Mouse (Mus musculus) heart, postnatal 36 days (tissue): ENCODE results near the gene Med12l. TPM values are rescaled to one million over a fixed set of nuclear protein-coding genes. Genes with fewer than 3 reads are reported as not detected.

Experiments
- DNase-seq, 2 experiments: peaks; one replicate each; pipeline ENCODE4 v3.0.0; 2021 to 2022
- intact Hi-C: fragments of 180-260 bp; cut with DNase I; formaldehyde crosslinking; loops from one replicate; pipeline ENCODE4 v1.15.1; 2025
- total RNA-seq, 2 experiments: library from RNA; stranded (reverse); gene quantifications; 2 replicates each; pipeline ENCODE4 v1.2.3; 2021

Gene Med12l
- total RNA-seq, 2 experiments from 2014 or later = 6.2 to 6.6 TPM

DNA sequence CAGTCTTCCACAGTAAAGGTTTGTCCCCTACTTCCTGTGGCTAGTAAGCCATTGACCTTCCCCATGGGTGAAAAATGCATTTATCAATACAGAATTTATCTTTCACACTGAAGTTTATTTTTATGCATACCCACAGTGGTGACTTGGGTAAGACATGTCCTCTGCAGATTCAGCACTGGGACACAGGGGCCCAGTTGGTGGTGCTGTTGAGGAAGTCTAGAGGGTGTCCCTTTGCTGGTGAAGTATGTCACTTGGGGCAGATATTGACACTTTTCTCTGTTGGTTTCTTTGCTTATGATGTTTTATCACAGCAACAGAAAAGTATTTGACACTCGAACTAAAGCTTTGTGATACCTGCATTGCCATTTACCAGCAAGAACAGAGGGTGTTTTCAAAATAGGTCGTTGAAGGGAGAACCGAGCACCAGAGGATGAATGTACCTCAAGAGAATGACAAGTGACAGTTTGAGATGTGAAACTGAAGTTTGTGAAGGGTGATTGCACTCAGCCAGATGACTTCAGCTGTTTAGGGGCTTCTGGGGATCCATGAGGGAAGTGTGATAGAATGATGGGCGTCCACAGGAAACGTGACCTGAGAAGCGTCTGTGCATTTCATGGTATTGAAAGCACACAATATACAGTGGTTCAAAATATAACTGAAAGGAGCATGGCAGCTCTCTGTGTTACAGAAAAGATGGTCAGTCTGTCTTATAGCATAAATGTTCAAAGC lies 169.0 kb downstream of the Med12l start:
- no peak for DNase-seq

DNA sequence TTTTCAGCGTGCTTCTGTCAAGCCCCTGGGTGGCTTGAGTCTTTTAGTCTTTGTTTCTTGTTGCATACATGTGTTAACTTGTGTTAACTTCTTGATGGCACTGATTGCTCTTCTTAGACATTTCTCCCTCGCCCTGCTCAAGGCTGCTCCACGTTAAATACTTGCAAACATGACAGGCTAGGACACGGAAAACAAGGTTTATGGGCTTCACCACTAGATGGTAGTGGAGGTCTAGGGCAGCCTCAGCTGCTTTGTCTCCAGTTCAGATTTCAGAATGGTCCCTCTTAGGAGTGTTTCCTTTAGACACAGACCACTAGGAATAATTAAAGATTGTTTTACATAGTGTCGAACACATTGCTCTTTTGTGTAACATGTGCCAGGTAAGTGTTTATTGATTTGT lies 169.6 kb downstream of the Med12l start:
- intact Hi-C loops = loop anchor here (2.0 to 10.0 kb wide), 4 partner anchors 34 to 570 kb away; no protein-coding TSS in a partner anchor
- peak; percentile 38 to 41 for DNase-seq

More for the DNA sequence above, 169.0 kb downstream of the Med12l start:
- intact Hi-C loops = loop anchor here (2.0 to 10.0 kb wide), 4 partner anchors 34 to 570 kb away; no protein-coding TSS in a partner anchor

DNA sequence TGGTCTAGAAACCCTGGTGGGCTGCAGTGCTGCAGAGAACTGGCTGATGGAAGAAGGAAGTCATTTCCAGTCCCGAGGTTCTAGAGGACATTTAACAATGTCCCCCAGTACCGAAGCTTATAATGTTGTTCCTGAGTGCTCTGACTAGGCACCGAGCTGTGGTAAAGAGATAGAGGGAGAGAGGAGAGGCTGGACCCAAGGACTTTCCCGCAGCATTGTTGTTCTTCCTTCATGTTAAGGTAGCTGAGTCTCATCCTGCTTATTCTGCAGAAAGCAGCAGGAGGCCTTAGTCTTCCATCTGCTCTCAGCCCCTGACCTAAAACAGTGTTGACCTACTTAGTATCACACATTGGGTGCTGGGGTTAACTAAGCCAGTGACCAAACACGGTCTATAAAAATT lies 171.2 kb downstream of the Med12l start:
- DNase-seq = no peak
- intact Hi-C loops = loop anchor here (5.0 to 10.0 kb wide), 3 partner anchors 70 to 568 kb away; no protein-coding TSS in a partner anchor

GRCm38 (mm10) chr3:59181134-59181533 lies 175.5 kb downstream of the Med12l start:
- intact Hi-C loops = no loop called here
- no peak for DNase-seq

DNA sequence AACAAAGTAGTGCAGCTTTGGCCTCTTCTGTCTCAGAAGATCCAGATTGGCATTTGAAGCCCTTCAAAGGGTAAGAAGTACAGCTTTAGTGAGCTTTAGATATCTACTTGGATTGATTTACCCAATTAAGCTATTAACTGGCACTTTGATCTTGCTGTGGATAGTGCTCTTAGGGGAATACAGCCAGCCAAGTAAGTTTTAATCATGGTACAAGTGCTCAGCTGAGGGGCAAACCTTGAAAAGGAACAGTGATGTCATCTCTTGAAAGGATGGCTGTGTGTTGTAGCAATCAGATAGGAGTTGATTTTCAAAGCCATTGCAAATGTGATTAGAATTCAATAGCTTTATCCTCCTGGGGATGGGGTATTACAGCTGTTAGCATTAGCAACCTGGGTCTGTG lies 176.5 kb downstream of the Med12l start:
- no peak for DNase-seq
- intact Hi-C loops = no loop called here

GRCm38 (mm10) chr3:59185662-59186061 lies 180.0 kb downstream of the Med12l start:
- intact Hi-C loops = no loop called here
- DNase-seq = no peak

DNA sequence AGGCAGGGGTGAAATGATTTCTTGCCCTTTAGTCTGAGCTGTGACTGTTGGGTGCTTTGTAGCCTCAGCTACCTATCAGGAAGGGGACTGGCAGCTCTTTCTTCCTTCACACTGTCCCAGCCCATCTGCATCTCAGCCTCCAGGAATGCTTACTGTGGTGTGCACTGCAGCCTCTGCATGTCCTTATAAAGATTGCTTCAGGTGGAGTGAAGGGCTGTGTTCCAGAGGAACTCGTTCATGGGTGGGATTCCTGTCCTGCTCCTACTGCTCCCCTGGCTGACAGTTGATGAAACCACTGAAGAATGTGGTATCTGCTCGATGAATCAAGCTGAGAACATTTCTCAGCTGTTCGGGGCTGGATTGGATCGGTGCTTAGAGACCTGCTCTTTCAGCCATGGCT lies 181.7 kb downstream of the Med12l start:
- intact Hi-C loops = no loop called here
- no peak for DNase-seq

GRCm38 (mm10) chr3:59191674-59192073 lies 186.0 kb downstream of the Med12l start:
- intact Hi-C loops = no loop called here
- DNase-seq = no peak

- intact Hi-C loops = no loop called here
- no peak for DNase-seq
Measured at GRCm38 (mm10) chr3:59194099-59194498, 188.5 kb downstream of the Med12l start.

DNA sequence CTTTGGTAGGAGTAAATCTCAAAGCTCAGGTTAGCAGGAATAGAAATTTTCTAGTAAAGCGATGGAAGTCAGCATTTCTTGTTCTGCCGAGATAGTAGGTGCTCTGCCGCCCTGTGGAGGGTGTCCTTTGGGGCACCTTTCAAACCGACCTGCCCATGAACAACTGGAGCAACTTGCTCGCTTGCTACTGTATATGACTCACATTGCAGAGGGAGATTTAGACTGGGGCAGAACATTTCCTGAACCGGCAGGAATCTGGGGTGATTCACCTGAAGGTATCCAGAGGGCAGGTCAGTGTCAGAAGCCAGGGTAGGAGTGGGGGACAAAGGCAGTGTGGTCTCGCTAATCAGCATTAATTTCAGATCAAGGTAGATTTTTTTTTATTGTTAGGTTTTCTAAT lies 189.3 kb downstream of the Med12l start, which contains the start of gene Gpr87:
Gpr87 (minus strand) TSS at position 167 of the 400 bp plus-strand sequence.
- intact Hi-C loops = no loop called here
- no peak for DNase-seq

GRCm38 (mm10) chr3:59197329-59197948 lies 191.8 kb downstream of the Med12l start:
- intact Hi-C loops = no loop called here

DNA sequence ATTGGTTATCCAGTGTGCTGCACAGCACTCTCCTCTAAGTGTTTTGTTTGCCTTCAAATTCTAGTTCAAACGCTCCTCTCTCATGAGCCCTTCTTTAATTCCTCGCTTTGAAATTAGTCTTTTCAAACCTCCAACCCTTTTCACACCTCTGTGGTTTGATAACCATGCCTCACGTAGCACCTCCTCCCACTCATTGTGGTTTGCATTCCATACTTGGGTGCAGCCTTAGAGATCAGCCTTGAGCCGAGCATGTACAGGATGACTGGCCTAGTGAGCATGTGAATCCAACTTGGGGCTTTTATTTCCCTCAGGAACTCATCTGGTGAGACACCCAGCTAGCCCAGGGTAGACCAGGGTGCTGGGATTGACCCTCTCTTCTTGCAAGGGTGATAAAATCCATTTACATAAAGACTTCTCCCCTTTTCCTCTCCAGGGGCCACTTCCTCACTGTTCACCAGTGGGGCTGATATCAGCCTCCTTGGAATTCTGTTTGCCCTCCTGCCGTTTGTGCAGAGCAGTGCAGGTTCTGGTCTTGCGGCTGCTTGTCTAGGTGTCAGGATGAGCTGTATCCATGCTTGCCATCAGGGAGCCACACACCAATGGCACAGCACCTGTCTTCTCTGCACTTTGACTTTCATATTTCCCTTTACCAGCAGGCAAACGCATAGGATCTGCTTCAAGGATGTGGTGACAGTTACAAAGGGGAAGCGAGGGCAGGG lies 198.3 kb downstream of the Med12l start:
- DNase-seq = no peak

More at GRCm38 (mm10) chr3:59197329-59197948, 191.8 kb downstream of the Med12l start:
- DNase-seq = no peak

GRCm38 (mm10) chr3:59204719-59205503 lies 199.3 kb downstream of the Med12l start:
- no peak for DNase-seq
- intact Hi-C loops = no loop called here

More for the DNA sequence above, 198.3 kb downstream of the Med12l start:
- intact Hi-C loops = no loop called here

DNA sequence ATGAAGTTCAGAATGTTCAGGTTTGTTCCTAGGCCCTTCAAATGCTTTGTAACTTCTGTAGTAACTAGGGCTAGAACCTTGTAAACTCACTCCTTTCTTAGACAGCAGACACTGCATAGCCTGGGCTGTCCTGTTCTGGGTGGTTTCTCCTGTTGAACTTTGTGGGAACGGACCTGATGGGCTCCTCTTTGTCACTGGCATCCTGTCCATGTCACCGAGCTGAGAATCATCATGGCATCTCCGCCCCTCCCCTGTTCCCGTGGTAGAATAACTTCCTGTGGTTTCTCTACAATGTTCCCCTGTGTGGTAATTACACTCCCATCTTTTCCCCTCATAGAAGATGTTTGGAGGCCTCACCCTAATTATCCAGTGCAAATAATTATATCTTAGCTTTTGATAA lies 200.3 kb downstream of the Med12l start:
- intact Hi-C loops = no loop called here
- DNase-seq = no peak

- no peak for DNase-seq
- intact Hi-C loops = loop anchor here (1.0 to 2.0 kb wide), 2 partner anchors 34 to 89 kb away; no protein-coding TSS in a partner anchor
Measured at GRCm38 (mm10) chr3:59208650-59209548, 203.3 kb downstream of the Med12l start.

DNA sequence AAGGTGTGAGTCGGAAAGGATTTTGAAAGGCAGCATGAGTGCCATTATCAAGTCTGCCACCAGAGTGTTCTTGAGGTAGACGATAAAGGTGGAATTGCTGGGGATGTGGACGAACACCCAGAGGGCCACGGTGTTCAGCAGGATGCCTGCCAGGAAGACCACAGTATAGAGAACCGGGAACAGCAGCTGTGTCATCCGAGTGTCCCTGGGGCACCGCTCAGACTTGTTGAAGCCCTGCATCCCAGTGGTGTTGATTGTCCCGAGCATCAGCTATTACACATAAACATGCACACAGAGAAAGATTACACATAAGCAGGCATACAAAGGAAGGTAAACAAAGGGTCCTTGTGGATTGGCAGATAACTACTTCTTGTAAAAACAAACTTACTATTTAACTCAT lies 204.5 kb downstream of the Med12l start:
- DNase-seq = no peak
- intact Hi-C loops = no loop called here

GRCm38 (mm10) chr3:59210727-59211126 lies 205.1 kb downstream of the Med12l start, which contains the start of gene P2ry13:
Gene P2ry13, minus strand, starts transcription at chr3:59210882.
- no peak for DNase-seq
- intact Hi-C loops = no loop called here

DNA sequence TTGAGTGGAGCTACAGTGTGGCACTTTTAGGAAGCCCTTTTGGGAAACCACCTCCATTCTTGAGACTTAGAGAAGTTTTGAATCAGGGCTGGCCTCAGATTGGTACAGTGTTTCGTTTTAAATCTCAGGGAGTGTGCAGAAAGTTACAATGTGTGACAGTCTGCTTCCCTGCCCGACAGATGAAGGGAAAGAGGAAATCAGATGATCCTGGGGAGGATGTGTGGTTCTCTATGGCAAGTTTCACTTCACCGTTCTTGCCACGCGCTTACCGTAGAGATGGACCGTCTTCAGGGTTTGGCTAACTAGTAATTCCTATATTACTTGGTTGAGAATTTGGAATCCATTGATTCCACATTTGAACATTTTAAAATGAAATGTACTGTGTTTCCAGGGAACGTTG lies 206.2 kb downstream of the Med12l start:
- intact Hi-C loops = no loop called here
- no peak for DNase-seq

GRCm38 (mm10) chr3:59212404-59212803 lies 206.8 kb downstream of the Med12l start:
- intact Hi-C loops = no loop called here
- no peak for DNase-seq
